Comparison of ENCODE assay signal across 13 mouse cellular contexts in genomic region chr8:9707433-9707832, GRCm38 (mm10).
DNase-seq lines count a peak whose midpoint lies in the region; ATAC-seq lines count a peak whose summit lies in the region.
"Had no signal": no experiment of that assay in that cellular context is flagged by ENCODE, and none has a peak within 500 bp of the region (broad histone marks: within the 10 kb centered on the region; RNA-seq: fewer than 3 reads in every experiment).

No protein-coding gene starts in this region.

- H3K27ac ChIP-seq in heart, embryonic 12.5 days (ENCODE audit: poor library complexity, severe bottlenecking) = no peak overlapping the region
- H3K27ac ChIP-seq: heart, embryonic 10.5 days; hindbrain, embryonic 15.5 days; lung, embryonic 15.5 days had no signal

- no peaks in the 10 kb centered on the region for H3K36me3 ChIP-seq in heart, embryonic 12.5 days
- H3K36me3 ChIP-seq: heart, embryonic 10.5 days; hindbrain, embryonic 15.5 days; lung, embryonic 15.5 days had no signal

- no peaks in the 10 kb centered on the region for H3K4me1 ChIP-seq in heart, embryonic 12.5 days (replicated peaks)
- H3K4me1 ChIP-seq: heart, embryonic 10.5 days; hindbrain, embryonic 15.5 days; lung, embryonic 15.5 days had no signal

- no peaks in the 10 kb centered on the region for H3K9me3 ChIP-seq in heart, embryonic 12.5 days (replicated peaks)
- H3K9me3 ChIP-seq: heart, embryonic 10.5 days; hindbrain, embryonic 15.5 days; lung, embryonic 15.5 days had no signal

- 48% methylated on average over 8 of the region's 8 CpGs for WGBS in heart, embryonic 12.5 days

- intact Hi-C loops in heart, postnatal 14 days (cut with DNase I) = no loop called here

- ATAC-seq in heart, embryonic 12.5 days (ENCODE audit: insufficient number of reproducible peaks, low FRiP score) = no peak
- ATAC-seq: forebrain, embryonic 16.5 days had no signal

- H3K27me3 ChIP-seq in heart, embryonic 12.5 days (replicated peaks) = no peaks in the 10 kb centered on the region
- H3K27me3 ChIP-seq: hindbrain, embryonic 15.5 days; lung, embryonic 15.5 days had no signal

- no peak overlapping the region for H3K4me3 ChIP-seq in heart, embryonic 12.5 days
- H3K4me3 ChIP-seq: heart, embryonic 10.5 days; hindbrain, embryonic 15.5 days; lung, embryonic 15.5 days had no signal

- H3K4me2 ChIP-seq in heart, embryonic 12.5 days = no peak overlapping the region
- H3K4me2 ChIP-seq: hindbrain, embryonic 15.5 days; lung, embryonic 15.5 days; midbrain, embryonic 11.5 days had no signal

- DNase-seq in cerebellum, adult 9-11 months = peak; percentile 9
- peak; percentile 79 to 86 for DNase-seq in frontal cortex, adult 2 months (ENCODE audit: extremely low spot score in 1 of 2, low spot score in 1 of 2)
- DNase-seq in layer of hippocampus, postnatal 36 days = peak; percentile 43 to 48
- DNase-seq in right cerebral cortex, postnatal 10 days (ENCODE audit: low spot score in 2 of 2) = peak; percentile 54 to 68
- DNase-seq in kidney, postnatal 14 days = no peak
- no peak for DNase-seq in heart, postnatal 14 days
- DNase-seq: adrenal gland, postnatal 25 days had no signal

- H3K9ac ChIP-seq in heart, embryonic 12.5 days = no peak overlapping the region
- H3K9ac ChIP-seq: hindbrain, embryonic 15.5 days; lung, embryonic 15.5 days had no signal

Comparison
In these comparisons a context has a peak if more than half of its experiments do, and no peak if none do; other contexts are left out.
1. DNase-seq: peak in cerebellum, adult 9-11 months (single experiment), frontal cortex, adult 2 months (2 of 2), layer of hippocampus, postnatal 36 days (2 of 2) and right cerebral cortex, postnatal 10 days (2 of 2); none in kidney, postnatal 14 days (single experiment) and heart, postnatal 14 days (0 of 2).